Mouse (Mus musculus) CH12.LX (cell line): ENCODE results near the gene Gm10719.
"Not testable (repeated sequence)": the region's sequence is repeated elsewhere in the genome, so short reads cannot be mapped to it uniquely, and the experiment has no call there.

Experiments
- CTCF ChIP-seq, 2 experiments: IDR thresholded peaks in 1 of 2; conservative IDR thresholded peaks in 1 of 2; 2 replicates each; pipeline ENCODE4 v1.5.1; 2011 to 2012; ENCODE audit warnings: low read depth in 2 of 2, low read length in 2 of 2, improper control_type of control experiment in 1 of 2, inconsistent platforms in 1 of 2, mild to moderate bottlenecking in 1 of 2, moderate library complexity in 1 of 2
- IRF4 ChIP-seq: IDR thresholded peaks from 2 replicates; pipeline ENCODE4 v1.6.1; 2014; ENCODE audit warnings: low read depth, mild to moderate bottlenecking, inconsistent platforms, low read length, improper control_type of control experiment
- KAT2A ChIP-seq: IDR thresholded peaks from 2 replicates; pipeline ENCODE4 v1.6.1; 2012; ENCODE audit warnings: low read length, improper control_type of control experiment, inconsistent platforms; ENCODE audit not compliant: insufficient replicate concordance
- POLR2A ChIP-seq: IDR thresholded peaks from 2 replicates; pipeline ENCODE4 v1.6.1; 2011; ENCODE audit warnings: low read depth, mild to moderate bottlenecking, improper control_type of control experiment, low read length
- USF2 ChIP-seq: conservative IDR thresholded peaks from 2 replicates; pipeline ENCODE4 v1.6.1; 2011; ENCODE audit warnings: low read depth, low read length, improper control_type of control experiment
- ZKSCAN1 ChIP-seq: IDR thresholded peaks from 2 replicates; pipeline ENCODE4 v1.6.1; 2012; ENCODE audit warnings: low read depth, inconsistent platforms, low read length, improper control_type of control experiment, borderline replicate concordance

DNA sequence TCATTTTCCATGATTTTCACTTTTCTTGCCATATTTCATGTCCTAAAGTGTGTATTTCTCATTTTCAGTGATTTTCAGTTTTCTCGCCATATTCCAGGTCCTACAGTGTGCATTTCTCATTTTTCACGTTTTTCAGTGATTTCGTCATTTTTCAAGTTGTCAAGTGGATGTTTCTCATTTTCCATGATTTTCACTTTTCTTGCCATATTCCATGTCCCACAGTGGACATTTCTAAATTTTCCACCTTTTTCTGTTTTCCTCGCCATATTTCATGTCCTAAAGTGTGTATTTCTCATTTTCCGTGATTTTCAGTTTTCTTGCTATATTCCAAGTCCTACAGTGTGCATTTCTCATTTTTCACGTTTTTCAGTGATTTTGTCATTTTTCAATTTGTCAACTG is 1.3 kb upstream of the Gm10719 start:
- not testable (repeated sequence) for TF ChIP-seq CTCF (conservative IDR thresholded peaks at IDR 0.05 in 1 of 2, IDR thresholded peaks at IDR 0.05 in 1 of 2; ENCODE audit: low read depth in 2 of 2, low read length in 2 of 2); POLR2A; KAT2A; USF2; ZKSCAN1; IRF4
